Mouse (Mus musculus) C2C12 (cell line): ENCODE results near the gene Tef. TPM values are rescaled to one million over a fixed set of nuclear protein-coding genes. Genes with fewer than 3 reads are reported as not detected.

ENCODE experiments used
- H3K27me3 ChIP-seq: one replicate; pipeline ENCODE4 v1.6.1; 2011; ENCODE audit not compliant: control insufficient read depth, insufficient read depth, insufficient read length
- H3K36me3 ChIP-seq: one replicate; pipeline ENCODE4 v1.6.1; 2011; ENCODE audit not compliant: control insufficient read depth, insufficient read depth
- H3K4me3 ChIP-seq: one replicate; pipeline ENCODE4 v1.5.1; 2011; ENCODE audit warnings: mild to moderate bottlenecking, control low read depth; ENCODE audit not compliant: poor library complexity, insufficient read depth, severe bottlenecking
- H3K79me2 ChIP-seq: one replicate; pipeline ENCODE4 v1.6.1; 2011; ENCODE audit not compliant: control insufficient read depth, insufficient read depth
- H3K79me3 ChIP-seq: one replicate; pipeline ENCODE4 v1.6.1; 2011; ENCODE audit warnings: low read depth, control low read depth
- H3ac ChIP-seq: one replicate; pipeline ENCODE3; 2011; ENCODE audit warnings: low read depth; ENCODE audit not compliant: control insufficient read depth, insufficient read length
- CEBPB ChIP-seq: IDR thresholded peaks from one replicate; pipeline ENCODE4 v1.6.1; 2011; ENCODE audit warnings: low read depth, mild to moderate bottlenecking, control low read depth, moderate library complexity
- CTCF ChIP-seq: IDR thresholded peaks from one replicate; pipeline ENCODE4 v1.5.1; 2011; ENCODE audit not compliant: control insufficient read depth, insufficient read depth, insufficient read length
- FOSL1 ChIP-seq: IDR thresholded peaks from one replicate; pipeline ENCODE4 v1.8.0; 2011; ENCODE audit warnings: mild to moderate bottlenecking, low read length; ENCODE audit not compliant: poor library complexity, insufficient read depth, severe bottlenecking
- MAX ChIP-seq: IDR thresholded peaks from one replicate; pipeline ENCODE4 v1.6.1; 2011; ENCODE audit warnings: mild to moderate bottlenecking, control low read depth
- MYOD1 ChIP-seq: IDR thresholded peaks from one replicate; pipeline ENCODE4 v1.6.1; 2011; ENCODE audit warnings: low read depth; ENCODE audit not compliant: control insufficient read depth, insufficient read length
- MYOG ChIP-seq: IDR thresholded peaks from one replicate; pipeline ENCODE4 v1.6.1; 2011; ENCODE audit not compliant: control insufficient read depth, insufficient read length; ENCODE audit errors: extremely low read depth
- USF1 ChIP-seq: IDR thresholded peaks from one replicate; pipeline ENCODE4 v1.6.1; 2011; ENCODE audit warnings: low read depth, mild to moderate bottlenecking, control low read depth, moderate library complexity
- polyA plus RNA-seq: library from polyadenylated mRNA; unstranded; fragments of >200 nt; fragmentation: generic; extraction: Trizol; gene quantifications from one replicate; pipeline ENCODE4 v1.2.1, GENCODE M21; 2012; ENCODE audit warnings: missing spikeins

Gene Tef
- polyA plus RNA-seq, 1 experiment: 32.6 TPM

GRCm38 (mm10) chr15:81761381-81761780, 40.8 kb upstream of the Tef start:
- no peaks in the 10 kb centered on the region for H3K36me3 ChIP-seq
- peaks cover 53% of the 10 kb centered on the region for H3K79me2 ChIP-seq
- no peak overlapping the region for H3ac ChIP-seq
- H3K79me3 ChIP-seq: peaks cover 10% of the 10 kb centered on the region
- no peak overlapping the region for H3K4me3 ChIP-seq
- H3K27me3 ChIP-seq: no peaks in the 10 kb centered on the region
- no peak for TF ChIP-seq FOSL1
- no peak for TF ChIP-seq CTCF
- no peak for TF ChIP-seq USF1

DNA sequence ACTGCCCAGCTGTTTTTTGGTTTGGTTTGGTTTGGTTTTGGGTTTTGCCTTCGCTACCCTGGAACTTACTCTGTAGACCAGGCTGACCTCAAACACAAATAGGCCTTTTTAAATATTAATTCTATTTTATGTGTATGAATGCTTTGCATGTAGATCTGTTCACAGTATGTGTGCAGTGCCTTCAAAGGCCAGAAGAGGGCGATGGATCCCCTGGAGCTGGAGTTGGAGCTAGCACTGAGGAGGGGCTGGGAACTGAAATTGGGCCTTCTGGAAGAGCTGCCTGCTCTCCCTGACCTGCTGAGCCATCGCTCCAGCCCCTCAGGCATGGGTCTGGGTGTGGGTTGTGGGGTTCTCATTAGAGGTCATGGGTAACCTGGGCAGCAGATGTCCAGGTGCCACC, 40.3 kb upstream of the Tef start:
- TF ChIP-seq FOSL1: no peak
- no peaks in the 10 kb centered on the region for H3K36me3 ChIP-seq
- peaks cover 10% of the 10 kb centered on the region for H3K79me3 ChIP-seq
- peaks cover 53% of the 10 kb centered on the region for H3K79me2 ChIP-seq
- no peak overlapping the region for H3ac ChIP-seq
- no peaks in the 10 kb centered on the region for H3K27me3 ChIP-seq
- no peak overlapping the region for H3K4me3 ChIP-seq

- peaks cover 27% of the 10 kb centered on the region for H3K79me2 ChIP-seq
- H3ac ChIP-seq: no peak overlapping the region
- H3K27me3 ChIP-seq: no peaks in the 10 kb centered on the region
- peaks cover 6% of the 10 kb centered on the region for H3K36me3 ChIP-seq
- no peak overlapping the region for H3K4me3 ChIP-seq
- H3K79me3 ChIP-seq: peaks cover 6% of the 10 kb centered on the region
- TF ChIP-seq USF1 (no peak), MYOG (no peak), CEBPB (no peak), CTCF (no peak), FOSL1 (no peak), MAX (no peak)
Observed at GRCm38 (mm10) chr15:81764573-81764972, 37.6 kb upstream of the Tef start.

GRCm38 (mm10) chr15:81765651-81766050, 36.6 kb upstream of the Tef start:
- no peak overlapping the region for H3K4me3 ChIP-seq
- H3K79me2 ChIP-seq: peaks cover 17% of the 10 kb centered on the region
- peaks cover 5% of the 10 kb centered on the region for H3K79me3 ChIP-seq
- TF ChIP-seq MYOD1 (no peak), MAX (no peak), USF1 (no peak), MYOG (no peak), CEBPB (no peak), CTCF (no peak), FOSL1 (no peak)
- no peak overlapping the region for H3ac ChIP-seq
- peaks cover 12% of the 10 kb centered on the region for H3K36me3 ChIP-seq
- H3K27me3 ChIP-seq: no peaks in the 10 kb centered on the region

DNA sequence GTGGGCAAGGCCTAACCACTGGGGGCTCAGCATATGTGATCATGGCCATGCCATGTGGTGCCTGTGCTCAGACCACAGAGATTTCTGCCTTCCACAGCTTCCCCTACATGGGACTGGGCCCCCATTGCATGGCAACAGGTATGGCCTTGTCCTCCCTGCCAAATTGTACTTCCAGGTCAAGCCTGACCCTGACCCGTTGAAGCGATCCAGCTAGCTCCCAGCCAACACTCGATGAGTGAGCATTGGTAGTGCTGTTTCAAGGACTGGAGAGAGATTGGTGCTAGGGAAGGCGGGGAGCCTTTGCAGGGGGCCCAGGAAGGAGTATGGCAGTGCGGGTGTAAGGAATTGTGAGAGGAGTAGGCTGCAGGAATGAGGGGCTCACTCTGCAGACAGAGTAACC, 35.8 kb upstream of the Tef start:
- peaks cover 5% of the 10 kb centered on the region for H3K79me3 ChIP-seq
- H3K36me3 ChIP-seq: peaks cover 18% of the 10 kb centered on the region
- no peak overlapping the region for H3K4me3 ChIP-seq
- H3K27me3 ChIP-seq: no peaks in the 10 kb centered on the region
- peaks cover 16% of the 10 kb centered on the region for H3K79me2 ChIP-seq
- no peak overlapping the region for H3ac ChIP-seq
- no peak for TF ChIP-seq CTCF
- TF ChIP-seq USF1: no peak
- no peak for TF ChIP-seq MYOG
- no peak for TF ChIP-seq MAX
- no peak for TF ChIP-seq FOSL1

DNA sequence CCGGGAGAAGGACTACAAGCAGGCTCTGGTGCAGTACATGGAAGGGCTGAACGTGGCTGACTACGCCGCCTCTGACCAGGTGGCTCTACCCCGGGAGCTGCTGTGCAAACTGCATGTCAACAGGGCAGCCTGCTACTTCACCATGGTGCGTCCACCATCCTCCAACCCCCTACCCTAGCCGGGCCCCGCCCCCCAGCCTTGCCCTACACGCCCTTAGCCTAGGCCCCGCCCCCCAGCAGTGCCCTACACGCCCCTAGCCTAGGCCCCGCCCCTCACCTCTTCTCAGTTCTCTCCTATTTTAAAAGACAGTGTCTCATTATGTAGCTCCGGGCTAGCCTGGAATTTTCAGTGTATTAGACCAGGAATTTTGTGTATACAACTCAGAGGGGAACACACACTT, 33.2 kb upstream of the Tef start:
- H3K4me3 ChIP-seq: no peak overlapping the region
- peaks cover 7% of the 10 kb centered on the region for H3K79me2 ChIP-seq
- peaks cover 36% of the 10 kb centered on the region for H3K36me3 ChIP-seq
- no peaks in the 10 kb centered on the region for H3K27me3 ChIP-seq
- no peak overlapping the region for H3ac ChIP-seq
- TF ChIP-seq MYOG: no peak
- no peak for TF ChIP-seq FOSL1
- TF ChIP-seq MAX: no peak
- TF ChIP-seq USF1: no peak
- no peak for TF ChIP-seq MYOD1
- no peak for TF ChIP-seq CTCF
- TF ChIP-seq CEBPB: no peak
- peaks cover 1% of the 10 kb centered on the region for H3K79me3 ChIP-seq
